Mouse (Mus musculus) neural tube, embryonic 10.5 days (tissue): ENCODE measurements around the gene Zbtb8a.
"Not testable (repeated sequence)": the region's sequence is repeated elsewhere in the genome, so short reads cannot be mapped to it uniquely, and the experiment has no call there.

Experiments used
- DNase-seq: peaks from one replicate; pipeline ENCODE4 v3.0.0-alpha.2; 2017; ENCODE audit warnings: low spot score; ENCODE audit errors: extremely low spot score

Gene Zbtb8a

DNA sequence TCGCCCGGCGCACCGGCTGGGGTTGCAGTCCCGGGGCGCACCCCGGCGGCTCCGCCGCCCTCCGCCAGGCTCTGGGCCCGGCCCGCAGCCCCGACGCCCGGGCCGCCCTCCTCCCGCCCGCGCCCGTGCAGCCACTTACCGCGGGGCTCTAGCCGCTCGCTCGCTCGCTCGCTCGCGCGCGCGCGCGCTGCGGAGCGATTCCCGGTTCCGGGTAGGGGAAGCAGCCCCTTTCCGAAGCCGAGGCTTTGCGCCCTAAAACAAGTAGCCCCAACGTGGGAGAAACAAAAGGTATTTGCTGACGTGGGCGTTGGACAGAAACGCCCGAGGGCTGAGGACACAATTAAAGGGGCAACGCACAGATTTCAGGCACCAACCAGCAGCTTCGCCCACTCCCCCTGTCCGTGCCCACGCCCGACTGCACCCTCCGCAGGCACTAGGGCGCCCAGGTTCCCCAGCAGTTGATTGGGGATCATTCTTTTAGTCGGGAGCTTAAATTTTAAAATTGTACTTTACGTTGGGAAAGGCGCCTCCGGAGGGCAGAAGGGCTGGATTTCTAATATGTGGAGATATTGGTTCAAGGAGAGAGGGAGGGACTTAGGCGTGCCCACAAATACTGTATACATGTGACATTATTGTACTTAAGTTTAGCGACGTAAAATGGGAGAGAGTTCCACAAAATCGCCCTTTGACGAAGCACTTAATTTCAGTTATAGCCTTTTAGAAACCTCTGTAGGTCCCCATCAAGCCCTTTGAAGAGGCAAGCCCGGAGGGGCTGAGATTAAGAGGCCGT, at the start of gene Zbtb8a:
Zbtb8a (minus strand) TSS at position 516 of the 790 bp plus-strand sequence.
- peak; percentile 76 for DNase-seq

GRCm38 (mm10) chr4:129418321-129418720, 40.4 kb upstream of the Zbtb8a start:
- no peak for DNase-seq

GRCm38 (mm10) chr4:129416478-129416877, 38.6 kb upstream of the Zbtb8a start:
- no peak for DNase-seq

DNA sequence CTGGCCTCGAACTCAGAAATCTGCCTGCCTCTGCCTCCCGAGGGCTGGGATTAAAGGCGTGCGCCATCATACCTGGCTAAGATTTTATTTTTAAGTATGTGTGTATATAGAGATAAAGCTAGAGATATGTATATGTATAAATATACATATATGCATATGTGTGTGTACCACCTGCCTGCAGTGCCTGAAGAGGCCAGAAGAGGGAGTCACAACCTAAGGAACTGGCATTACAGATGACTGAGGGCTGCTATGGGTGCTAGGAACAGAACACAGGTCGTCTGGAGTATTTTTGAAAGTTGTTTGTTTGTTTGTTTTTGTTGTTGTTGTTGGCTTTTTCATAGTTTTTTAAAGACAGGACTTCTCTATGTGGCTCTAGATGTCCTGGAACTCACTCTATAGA, 38.0 kb upstream of the Zbtb8a start:
- DNase-seq: no peak

- no peak for DNase-seq
Measured at GRCm38 (mm10) chr4:129410991-129411390, 33.1 kb upstream of the Zbtb8a start.

- DNase-seq: not testable (repeated sequence)
Measured at GRCm38 (mm10) chr4:129410532-129410931, 32.6 kb upstream of the Zbtb8a start.

GRCm38 (mm10) chr4:129406447-129406846, 28.5 kb upstream of the Zbtb8a start:
- DNase-seq: peak; percentile 77

DNA sequence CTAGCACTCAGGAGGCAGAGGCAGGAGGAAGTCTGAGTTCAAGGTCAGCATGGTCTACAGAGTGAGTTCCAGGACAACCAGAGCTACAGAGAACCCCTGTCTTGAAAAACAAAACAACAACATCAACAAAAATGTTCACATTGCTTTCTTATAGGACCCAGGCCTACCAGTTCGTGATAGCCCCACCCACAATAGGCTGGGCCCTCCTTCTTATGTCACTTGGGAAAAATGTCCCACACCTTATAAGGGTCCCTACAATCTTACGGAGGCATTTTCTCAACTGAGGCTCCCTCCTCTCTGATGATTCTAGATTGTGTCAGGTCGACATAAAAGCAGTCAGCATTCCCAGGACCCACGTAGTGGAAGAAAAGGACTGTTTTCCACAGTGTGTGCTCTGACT, 21.9 kb upstream of the Zbtb8a start:
- DNase-seq: no peak

GRCm38 (mm10) chr4:129396960-129397359, 19.0 kb upstream of the Zbtb8a start:
- DNase-seq: no peak

DNA sequence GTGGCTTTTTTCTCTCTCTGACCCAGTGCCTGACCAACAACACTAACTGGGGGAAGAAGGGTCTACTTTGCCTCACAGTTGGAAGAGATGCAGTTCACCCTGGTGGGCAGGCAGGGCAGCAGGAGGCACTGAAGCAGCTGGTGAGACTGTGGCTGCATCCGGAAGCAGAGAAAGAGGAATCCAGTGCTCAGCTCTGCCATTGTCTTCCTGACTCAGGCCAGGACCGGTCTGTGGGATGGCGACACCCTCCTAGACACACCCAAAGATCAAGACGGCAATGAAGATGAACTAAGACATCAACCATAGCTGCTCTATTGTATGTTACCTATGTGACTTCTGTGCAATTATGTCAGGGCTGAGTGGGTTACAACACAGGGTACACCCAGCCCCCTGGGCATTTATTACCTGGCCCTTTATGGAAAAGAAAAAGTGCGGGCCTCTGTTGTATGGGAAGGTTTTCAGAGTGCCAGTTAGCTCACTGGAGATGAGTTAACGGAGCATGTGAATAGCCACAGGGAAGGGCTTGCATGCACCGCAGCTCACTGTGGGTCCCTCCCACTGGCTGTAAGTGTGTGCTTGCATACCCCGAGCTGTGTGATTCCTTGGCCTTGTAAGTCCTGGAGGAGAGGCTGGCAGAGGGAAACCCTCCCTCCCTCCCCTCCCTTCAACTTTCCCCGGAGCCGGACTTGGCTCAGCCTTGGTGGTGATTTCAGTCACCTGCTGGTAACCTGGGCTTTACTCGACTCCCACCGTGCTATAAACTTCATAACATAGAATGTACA, 16.4 kb upstream of the Zbtb8a start:
- no peak for DNase-seq

- DNase-seq: no peak
Measured at GRCm38 (mm10) chr4:129390936-129391557, 13.1 kb upstream of the Zbtb8a start.

- DNase-seq: no peak
Measured at GRCm38 (mm10) chr4:129390216-129390743, 12.4 kb upstream of the Zbtb8a start.

GRCm38 (mm10) chr4:129388404-129388803, 10.5 kb upstream of the Zbtb8a start:
- DNase-seq: no peak

DNA sequence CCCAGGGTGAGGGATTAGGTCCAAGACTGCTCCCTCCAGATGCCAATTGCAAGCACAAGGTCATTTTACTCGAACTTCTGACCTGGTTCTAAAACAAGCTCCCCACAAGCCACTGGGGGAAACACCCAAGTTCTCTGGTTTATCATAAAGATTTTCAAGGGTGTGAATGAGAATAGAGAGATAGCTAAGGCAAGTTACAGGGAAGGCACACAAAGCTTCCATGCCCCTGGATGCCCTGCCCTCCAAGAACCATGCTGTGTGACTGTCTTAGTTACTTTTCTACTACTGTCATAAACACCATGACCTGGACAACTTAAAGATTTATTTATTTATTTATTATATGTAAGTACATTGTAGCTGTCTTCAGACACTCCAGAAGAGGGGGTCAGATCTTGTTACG, 9.1 kb upstream of the Zbtb8a start:
- no peak for DNase-seq

DNA sequence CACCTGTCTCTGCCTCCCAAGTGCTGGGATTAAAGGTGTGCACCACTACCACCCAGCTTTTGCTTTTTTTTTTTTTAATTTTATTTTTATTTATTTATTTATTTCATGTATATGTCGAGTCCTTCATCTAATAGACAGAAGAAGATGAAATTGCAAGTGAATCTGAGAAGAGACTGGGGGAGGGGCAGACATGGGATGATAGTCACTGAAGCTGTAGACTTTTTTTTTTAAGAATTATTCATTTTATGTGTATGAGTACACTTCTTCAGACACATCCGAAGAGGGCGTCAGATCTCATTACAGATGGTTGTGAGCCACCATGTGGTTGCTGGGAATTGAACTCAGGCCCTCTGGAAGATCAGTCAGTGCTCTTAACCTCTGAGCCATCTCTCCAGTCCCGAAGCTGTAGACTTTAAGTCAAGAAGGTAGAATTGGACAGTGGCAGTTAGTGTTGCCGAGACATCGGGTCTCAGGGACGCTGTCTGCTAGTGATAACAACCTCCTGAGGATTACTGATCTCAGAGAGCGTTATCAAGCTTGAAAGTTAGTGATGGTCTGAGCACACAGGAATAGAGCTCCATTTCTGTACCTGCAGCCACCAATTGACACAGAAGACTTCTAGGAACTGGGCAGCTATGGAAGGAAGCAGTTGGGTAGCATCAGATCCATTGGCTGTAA, 8.5 kb upstream of the Zbtb8a start:
- no peak for DNase-seq

DNA sequence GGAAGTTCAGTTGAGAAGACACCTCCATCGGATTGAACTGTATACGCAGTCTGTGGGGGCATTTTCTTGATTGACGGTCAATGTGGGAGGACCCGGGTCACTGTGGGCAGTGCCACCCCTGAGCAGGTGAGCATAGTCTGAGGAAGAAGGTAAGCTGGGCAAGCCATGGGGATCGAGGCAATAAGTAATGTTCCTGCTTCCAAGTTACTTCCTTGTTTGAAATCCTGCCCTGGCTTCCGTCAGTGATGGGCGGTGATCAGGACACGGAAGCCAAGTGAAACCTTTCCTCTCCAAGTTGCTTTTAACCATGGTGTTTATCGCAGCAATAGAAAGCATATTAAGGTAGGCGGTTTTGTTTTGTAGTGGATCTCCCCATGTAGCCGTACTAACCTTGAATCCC, 7.8 kb upstream of the Zbtb8a start:
- no peak for DNase-seq

GRCm38 (mm10) chr4:129384440-129384839, 6.5 kb upstream of the Zbtb8a start:
- no peak for DNase-seq

GRCm38 (mm10) chr4:129383586-129383985, 5.7 kb upstream of the Zbtb8a start:
- DNase-seq: no peak

DNA sequence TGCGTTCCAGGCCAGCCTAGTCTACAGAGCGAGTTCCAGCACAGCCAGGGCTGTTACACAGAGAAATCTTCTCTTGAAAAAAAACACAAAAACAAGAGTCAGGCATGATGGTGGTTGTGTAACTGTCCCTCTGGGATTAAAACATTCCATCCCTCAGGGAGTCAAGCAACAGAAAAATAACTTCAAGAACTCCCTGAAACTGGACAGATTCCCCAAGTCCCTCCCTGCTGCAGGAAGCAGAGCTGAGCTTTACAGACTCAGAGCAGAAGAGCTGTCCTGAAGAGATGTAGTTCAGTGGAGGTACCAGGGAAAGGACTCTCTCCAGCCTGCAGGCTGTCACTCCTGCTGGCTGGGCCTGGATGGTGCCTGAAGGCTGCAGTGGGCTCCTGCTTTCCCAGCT, 4.6 kb upstream of the Zbtb8a start:
- DNase-seq: no peak

DNA sequence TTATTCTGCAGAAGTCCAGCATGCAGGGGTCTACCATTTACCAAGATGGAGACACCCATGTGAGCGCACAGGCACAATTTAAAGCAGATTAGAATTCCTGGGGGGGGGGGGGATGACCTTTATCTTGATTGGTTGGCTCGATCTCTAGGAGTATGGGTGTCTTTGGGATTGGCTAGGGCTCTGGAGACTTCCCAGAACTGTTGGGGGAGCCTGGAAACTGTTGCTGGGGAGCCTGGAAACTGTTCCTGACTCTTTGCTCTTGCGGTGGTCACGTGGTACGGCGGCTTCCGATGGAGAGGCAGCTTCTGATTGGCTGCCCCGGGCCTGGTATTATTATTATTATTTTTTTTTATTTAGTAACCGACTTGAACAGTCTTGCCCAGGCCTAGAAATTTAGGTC, 4.1 kb upstream of the Zbtb8a start:
- no peak for DNase-seq

DNA sequence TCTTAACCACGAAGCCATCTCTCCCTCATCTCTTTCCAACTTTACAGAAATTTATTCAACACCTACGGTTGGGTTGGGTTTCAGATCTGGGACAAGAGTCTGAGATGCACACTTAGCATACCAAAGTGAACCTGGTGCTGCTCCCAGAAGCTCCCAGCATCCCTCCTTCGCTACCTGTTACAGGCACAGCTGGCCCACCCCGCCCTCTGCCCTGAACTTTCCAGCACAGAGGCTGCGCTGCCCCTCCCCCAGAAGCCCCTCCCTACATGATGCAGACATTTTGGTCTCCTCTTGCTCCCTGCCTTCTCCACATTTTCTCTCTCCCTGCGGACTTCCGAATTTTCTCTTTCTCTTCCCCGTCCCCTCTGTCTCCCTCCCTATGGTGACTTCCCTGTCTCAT, 3.2 kb upstream of the Zbtb8a start:
- no peak for DNase-seq
